Mouse (Mus musculus): ENCODE results near the gene Pid1.

The Pid1 gene

DNA sequence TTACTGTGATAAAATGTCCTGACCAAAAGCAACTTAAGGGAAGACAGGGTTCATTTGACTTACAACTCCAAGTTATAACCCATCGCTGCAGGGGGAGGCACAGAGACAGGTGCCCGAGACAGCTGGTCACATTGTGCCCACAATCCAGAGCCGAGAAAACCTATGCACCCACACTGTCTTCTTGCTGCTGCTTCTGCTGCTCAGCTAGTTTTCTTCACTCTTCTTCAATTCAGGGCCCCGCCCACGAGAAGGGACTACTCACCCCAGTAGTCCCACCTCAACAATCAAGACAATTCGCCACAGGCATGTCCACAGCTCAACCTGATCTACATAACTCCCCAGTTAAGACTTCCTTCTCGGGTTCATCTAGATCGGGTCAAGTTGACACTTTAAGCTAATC is at the start of gene Pid1:
Pid1 (minus strand) TSS at position 214 of the 400 bp plus-strand sequence.
- DNase-seq (ENCODE audit: low spot score): no peak

DNA sequence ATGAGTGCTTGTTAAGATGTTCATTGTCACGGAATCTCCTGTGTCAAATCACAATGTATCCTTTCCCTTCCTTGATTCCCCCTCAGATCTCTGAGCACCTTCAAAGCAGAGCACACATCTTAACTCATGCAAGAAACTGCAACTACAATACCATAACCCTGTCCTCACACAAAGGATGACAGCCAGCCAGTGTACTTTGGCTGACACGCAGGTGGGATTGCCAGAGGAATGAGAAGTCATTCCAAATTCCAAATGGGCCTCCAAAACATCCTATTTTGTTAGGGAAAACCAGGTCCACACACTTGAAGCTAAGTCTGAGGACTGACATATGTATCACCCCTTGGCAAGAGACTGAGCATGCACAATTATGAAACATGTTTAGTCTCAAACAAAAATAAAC is 45.5 kb upstream of the Pid1 start:
- DNase-seq (ENCODE audit: low spot score): no peak

DNA sequence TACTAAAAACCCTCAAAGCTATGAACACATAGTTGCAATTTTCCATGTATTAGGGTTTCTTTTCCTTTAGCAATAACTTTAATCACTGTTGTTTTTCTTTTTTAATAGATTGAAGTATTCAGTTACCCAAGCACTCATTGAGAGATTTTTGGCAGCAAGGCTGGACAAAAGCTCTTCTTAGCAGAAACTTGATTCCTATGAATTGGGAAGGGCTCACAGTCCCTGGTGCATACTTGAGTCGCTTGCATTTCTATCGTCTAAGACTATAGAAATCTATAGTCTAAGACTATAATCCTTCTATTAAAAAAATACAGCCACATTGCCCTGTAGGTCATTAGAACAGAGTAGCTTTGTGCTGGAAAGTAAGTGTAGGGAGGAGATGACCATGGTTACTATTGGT is 44.9 kb upstream of the Pid1 start:
- DNase-seq (ENCODE audit: low spot score): no peak

DNA sequence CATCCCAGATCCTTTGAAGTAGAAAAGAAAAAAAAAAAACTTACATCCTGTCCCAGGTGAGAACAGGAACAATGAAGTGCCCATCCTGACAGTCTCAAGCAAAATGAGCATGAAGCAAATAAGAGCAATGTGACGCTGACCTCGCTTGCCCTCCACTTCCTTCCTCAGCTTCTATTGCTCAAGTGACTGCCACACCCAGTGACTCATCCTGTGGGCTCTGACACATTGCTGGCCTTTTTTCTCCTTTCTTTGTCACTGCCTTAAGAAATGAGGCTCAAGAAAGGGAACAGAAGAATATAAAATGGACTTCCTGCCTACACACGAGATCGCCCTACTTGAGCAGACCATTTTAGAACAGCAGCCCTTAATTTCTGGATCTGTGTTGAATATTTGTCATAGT is 42.9 kb upstream of the Pid1 start:
- DNase-seq (ENCODE audit: low spot score): no peak

DNA sequence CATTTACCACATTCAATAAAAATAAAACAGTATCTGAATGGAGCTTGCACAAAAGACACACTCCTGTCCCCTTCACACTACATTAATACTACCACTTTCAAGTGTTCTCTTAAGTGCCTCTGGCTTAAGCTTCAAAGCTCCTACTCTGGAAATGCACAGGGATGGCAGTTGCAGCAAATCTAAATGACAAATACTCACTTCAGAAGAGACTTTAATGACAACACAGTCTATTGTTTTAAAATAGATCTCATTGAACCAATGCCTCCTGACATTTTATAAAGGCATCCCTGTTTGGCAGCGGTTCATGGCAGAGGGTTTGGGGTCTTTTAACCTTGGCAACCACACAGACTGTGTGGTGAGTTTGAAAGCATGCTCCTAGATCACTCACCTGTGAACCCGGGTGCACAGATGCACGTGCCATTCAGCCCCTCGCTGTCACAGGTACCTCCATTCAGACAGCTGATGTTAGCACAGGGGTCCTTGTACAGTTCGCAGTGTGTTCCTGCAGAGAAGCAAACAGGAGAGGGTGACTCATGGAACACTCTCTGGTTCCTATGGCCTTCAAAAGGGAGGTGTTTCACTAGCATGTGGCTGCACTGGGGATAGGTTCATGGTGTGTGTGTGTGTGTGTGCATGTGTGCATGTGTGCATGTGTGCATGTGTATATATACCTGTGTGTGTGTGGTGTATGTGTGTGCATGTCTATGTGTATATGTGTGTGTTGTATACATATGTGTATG is 41.7 kb upstream of the Pid1 start:
- DNase-seq (ENCODE audit: low spot score): no peak

DNA sequence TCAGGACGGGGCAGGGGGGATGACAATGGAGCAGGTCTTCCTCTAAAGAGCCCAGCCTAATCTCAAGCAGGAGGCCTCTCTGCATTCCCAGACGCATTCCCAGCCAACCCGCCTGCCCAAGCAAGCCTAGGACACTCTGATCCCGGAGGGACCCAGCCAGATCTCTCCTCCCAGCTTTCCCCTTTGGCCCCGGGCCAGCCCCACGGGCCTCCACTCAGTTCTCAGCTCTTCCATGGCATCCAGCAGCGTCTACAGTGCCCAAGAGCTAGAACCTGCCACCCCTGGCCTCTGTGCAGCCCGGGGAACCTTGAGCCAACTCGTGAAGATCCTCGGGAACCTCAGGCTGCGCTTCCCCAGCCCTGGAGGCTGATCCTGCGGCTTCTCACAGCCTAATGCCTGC is 40.9 kb upstream of the Pid1 start:
- DNase-seq (ENCODE audit: low spot score): no peak

DNA sequence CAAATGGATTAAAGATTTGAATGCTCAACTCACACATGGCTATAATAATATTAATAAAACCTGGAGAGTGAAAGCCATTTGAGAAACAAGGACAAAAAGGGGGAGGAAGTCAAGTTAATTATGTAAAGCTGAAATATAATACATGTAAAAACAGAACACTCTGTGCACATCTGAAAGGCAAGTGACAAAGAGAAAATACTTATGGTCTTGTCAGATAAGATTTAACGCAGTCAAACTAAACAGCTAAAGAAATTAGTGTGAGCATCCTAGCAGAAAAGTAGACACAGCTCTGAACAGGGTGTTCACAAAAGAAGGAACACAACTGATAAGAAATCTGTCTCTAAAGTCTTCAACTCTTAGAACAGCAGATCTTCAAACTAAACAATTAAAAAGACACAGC is 38.2 kb upstream of the Pid1 start:
- DNase-seq (ENCODE audit: low spot score): no peak

DNA sequence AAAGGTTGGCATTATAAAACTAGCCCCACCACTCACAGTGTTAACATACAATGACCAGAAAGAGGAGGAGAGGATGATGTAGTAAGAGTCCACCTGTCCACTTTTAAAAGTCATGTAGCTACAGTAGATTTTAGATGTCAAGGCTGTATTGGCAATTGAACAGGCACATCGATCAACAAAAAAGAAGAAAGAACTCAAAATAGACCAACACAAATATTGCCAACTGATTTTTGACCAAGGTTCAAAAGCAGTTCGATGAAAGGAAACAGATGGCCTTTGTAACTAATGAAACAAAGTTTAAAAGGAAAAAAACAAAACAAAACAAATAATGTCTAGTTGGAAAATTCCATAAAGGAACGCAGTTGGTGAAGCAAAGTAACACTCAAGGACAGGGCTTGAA is 35.7 kb upstream of the Pid1 start:
- no peak for DNase-seq (ENCODE audit: low spot score)

DNA sequence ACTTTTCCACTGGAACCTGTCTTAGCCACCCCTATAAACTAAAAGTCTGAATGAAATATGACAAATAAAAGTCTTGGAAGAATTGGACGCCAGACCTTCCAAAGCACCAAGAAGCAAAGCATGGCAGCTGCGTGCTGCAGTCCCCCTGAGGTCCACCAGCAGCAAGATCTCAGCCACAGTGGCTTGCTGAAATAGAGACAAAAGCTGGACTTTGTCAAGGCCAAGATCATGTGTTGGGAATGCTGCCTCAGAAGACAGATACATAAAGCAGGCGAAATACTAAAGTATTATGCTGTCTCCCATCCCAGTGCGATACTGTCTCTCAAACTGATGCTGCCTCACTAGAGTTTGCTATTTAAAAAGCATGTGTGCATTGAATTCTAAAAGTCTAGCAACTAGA is 35.1 kb upstream of the Pid1 start:
- DNase-seq (ENCODE audit: low spot score): no peak

DNA sequence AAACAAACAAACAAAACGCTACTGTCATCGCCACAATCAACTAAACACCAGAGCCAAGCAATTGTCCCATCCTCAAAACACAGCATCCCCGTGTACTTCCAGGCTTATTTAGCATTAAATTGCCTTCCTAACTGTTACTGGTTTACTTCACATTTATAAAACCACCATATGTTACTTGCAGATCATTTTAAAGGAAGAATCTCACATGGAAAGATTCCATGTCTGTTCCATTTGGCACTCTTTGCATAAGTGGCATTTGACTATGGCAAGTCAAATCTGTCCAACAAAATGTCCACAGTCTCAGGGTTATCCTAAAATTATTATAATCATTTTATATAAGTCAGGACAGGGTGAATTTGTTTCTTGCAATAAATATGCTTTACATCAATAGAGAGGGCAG is 32.8 kb upstream of the Pid1 start:
- DNase-seq (ENCODE audit: low spot score): no peak

DNA sequence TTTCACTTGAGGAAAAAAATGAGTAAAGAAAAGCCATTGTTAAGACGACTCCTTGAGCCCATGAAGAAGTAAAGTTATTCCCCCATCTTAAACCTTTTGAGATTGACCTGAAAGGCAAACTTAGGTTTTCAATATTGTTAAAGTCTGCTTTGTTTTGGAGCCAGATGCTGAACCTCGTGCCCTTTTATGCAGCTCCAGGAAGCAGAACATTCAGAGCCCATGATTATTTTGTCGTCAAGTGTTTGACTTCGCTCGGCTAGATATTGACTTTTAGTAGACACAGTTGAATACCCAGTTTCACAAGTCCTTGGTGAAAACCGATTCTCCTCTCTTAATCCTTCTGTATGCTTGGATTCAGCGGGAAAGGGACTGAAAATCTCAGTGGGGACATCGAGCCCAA is 31.9 kb upstream of the Pid1 start:
- DNase-seq (ENCODE audit: low spot score): no peak

DNA sequence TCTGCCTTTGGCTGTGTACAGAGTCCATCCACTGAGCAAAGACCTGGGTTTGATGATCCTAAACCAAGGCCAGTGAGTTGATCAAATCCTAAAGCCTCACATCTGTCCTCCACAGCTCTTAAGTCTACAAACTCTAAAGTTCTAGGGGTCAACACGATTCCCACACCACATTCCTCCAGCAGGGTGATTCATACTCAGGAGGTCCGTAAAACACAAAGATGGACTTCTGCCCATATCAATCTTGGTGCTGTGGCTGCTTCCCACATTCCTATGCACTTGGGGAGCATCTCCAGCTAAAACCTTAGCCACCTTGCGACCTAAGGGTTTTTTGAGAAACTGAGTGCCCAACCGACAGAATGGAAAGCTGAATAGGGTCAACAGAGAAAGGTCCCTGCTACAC is 27.0 kb upstream of the Pid1 start:
- no peak for DNase-seq (ENCODE audit: low spot score)

DNA sequence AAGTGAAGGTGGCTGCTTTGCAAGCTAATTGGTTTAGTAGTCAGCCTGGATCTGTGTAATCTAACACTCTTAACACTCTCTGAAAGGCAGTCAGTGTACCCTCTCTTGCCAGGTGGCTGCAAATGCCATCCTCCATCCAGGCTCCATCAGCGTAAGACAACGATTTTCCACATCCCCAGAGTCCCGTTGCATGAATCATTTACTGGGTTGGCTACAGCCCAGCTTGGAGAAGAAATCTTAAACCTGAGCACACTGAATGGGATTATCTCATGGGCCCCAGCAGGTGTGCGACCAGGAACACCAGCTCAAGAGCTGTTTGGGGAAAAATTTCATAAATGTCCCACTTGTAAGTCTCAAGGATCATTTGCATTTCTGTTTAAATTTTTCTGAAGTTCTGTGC is 23.6 kb upstream of the Pid1 start:
- DNase-seq (ENCODE audit: low spot score): no peak

DNA sequence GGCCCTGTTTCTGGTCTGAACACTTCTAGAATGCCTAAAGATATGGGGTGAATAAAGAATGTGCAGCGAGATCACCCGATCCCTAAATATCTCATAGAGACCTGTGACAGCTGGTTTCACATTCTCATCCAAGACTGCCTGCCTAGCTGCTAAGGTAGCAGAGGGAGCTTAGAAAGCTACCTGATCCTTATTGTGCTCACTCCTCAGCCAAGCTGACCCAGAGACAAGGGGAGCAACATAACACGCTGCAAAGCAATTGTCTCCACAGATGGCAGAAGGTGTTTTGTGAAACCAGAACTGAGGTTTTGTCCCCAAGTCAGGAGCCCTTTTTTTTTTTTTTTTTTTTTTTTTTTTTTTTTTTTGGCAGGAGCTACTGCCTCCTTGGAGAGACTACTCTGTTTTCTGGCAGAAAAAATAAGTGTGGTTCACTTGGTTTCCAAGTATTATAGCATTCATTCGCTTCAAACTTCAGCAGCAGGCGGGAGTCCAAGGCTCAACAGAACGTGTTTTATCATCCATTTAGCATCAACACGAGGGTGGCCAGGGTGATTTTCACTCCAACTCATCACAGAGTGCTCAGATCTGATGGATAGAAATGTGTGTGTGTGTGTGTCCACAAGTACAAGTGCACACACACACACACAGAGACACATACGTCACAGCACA is 22.6 kb upstream of the Pid1 start:
- no peak for DNase-seq (ENCODE audit: low spot score)

DNA sequence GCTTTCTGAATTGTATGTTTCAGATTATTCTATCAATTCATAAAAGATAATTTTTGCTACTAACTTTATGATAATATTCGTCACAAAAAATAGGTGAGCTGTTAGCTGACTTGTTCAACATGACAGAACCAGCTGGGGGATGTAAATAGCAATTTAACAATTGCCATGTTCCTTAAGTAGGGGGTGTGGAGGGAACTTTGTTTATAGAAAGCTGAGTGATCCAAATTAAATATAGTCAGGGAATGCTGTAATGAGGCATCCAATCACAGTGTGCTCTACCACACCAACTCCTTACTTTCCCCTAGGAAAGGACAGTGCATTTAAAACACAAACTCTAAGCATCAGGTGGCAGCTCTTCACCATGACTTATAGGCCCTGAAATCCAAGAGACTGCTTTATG is 18.7 kb upstream of the Pid1 start:
- DNase-seq (ENCODE audit: low spot score): no peak

DNA sequence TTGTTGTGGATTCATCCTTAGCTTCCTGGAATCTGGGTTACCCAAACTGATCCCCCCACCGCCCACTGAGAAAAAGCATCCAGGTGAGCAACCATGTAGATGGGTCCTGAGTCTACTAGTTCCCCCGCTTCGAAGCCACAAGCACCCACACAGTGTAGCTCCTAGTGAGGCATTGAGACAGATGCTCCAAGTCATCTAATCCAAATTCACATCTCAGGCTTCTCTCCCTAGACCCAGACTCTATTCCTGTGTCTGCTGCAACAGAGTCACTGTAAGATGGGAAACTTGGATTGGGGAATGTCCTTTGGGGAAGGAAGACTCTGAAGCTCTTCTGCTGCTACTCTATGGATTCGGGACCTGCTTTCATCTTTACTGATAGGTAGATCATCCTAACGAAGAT is 18.1 kb upstream of the Pid1 start:
- no peak for DNase-seq (ENCODE audit: low spot score)

DNA sequence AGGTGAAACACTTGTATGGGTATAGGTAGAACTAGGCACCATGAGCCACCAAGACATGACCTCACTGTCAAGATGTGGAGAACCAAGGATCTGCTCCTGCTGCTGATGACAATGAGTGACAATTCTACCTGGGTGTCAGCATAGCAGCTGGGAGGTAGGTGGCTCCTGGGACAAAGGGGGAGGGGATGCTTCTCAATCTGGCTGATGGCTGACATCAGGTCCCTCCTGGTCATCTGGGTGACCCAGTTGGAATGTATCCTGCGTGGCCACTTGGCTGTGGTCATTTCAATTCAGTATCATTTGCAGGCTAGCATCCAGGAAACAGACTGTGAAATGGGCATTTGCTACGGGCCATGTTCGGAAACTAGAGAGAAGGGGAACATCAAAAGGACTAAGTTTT is 16.9 kb upstream of the Pid1 start:
- DNase-seq (ENCODE audit: low spot score): no peak

DNA sequence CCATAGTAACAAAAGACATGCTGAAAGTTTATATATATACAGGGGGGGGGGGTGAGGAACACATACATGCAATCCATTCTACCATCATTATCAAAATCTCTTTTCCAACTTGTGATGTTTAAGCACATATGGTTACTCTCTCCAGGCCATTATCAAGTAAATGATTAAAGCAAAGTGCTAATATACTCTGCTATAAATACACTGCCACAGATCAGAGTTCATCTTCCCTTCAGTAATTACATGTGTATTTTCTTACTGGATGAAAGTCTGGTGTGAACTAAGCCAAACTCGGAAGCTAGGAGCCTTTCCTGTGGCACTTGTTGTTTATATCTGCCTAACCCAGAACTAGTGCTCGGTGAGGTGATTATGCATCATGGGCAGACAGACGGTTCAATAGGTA is 3.8 kb upstream of the Pid1 start:
- DNase-seq (ENCODE audit: low spot score): no peak

DNA sequence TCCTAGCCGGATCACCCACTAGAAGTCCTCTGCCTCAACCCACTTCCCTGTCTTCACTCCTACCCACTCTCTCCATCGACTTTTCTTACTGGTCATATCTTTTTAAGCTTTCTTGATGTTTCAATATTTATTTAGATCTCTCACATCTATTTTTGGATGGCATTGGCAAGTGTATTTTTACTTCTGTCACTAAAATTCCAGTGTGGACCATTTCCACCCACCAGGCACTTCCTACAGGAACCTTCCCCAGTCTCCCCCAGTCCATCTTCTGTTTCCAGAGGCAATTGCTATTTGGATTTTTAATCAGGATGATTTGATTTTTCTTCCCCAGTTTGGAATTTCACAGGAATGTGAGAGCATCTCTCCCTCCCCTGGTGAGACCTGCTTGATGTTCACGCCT is 2.6 kb upstream of the Pid1 start:
- DNase-seq (ENCODE audit: low spot score): no peak

DNA sequence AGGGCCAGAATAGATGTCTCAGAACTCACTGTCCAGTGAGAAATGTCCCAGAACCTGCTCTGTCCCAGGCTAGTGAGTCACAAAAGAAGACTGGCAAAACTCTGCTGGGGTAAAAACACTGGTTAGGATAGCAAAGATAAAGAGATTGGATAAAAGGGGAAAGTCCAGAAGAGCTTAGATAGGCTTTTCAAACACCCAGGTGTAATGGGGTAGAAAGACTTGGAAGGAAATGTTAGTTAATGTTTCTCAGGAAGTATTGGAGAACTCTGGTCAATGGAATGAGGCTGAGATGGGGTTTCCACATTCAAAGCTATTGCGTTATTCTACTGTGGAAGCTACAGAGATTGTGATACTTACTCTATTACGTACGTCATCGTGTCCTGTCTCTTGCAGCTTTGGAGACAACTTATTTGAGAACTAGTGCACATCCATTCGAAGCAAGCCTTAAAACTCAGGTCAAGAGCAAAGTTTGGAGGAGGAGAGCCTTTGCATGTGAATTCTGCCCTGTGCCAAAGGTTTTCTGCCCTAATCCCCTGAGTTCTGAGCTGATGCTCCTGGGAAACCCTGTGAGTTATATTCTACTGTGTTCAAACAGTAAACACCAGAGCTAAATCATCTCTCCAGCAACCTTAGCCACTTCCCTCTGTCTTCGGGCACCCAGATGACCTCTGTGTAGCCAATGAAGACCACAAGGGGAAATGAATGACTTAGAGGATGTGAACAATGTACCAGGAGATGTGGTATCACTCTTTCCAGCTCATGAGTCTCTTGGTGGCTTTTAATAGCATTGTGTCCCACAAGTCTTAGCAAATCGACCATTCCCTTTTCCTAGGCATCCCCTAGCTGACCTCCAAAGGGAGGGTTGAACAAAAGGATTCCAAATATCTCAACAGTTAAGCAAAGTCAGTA is 1.0 kb downstream of the Pid1 start:
- no peak for DNase-seq (ENCODE audit: low spot score)

DNA sequence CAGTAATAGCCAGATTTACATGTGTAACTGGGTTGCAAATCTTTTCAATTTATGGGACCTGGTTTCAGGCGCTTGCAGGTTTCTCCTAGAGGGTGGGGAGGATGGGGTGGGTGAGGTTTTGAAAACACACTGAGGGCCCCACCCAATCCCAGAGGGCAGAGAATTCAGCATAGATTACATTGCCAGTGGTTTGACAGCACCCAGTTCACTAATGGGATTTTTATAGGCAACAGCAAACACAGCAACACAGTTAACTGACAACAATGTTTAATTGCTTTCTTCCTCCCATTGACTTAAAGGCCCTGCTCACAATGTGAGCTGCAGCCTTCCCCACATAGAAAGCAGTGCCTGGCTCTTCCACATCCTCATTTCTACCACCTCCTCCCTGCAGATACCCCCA is 1.8 kb downstream of the Pid1 start:
- no peak for DNase-seq (ENCODE audit: low spot score)

DNA sequence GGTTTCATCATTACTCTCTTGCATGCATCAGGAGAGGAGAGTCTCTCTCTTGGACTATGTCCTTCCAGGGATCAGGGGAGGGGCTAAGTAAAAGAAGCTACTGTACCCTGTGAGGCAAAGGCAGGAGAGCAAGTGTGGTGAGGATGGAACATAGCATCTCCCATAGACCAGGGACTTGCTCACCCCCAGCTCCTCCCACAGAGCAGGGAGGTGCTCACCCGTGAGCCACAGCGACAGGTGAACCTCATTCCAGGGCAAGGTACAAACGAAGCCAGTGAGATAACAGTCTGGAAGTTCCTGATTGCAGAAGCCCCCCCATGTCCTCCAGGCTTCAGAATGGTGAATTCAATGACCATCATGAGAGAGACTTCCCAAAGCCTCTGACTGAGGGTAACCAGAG is 2.6 kb downstream of the Pid1 start:
- DNase-seq (ENCODE audit: low spot score): no peak
